Mouse (Mus musculus): ENCODE data around the gene Pum3. TPM values are rescaled to one million over a fixed set of nuclear protein-coding genes. Genes with fewer than 3 reads are reported as not detected.

Pum3 gene
- polyA plus RNA-seq (2014; fragmentation: Nextera tagmentation; extraction: Ambion mirVana), result 83.2 and 87.0 TPM in 2 replicates

- WGBS, result under 1% methylated on average over 40 of the region's 40 CpGs
- DNase-seq (peak; percentile 99), ATAC-seq (ENCODE audit: insufficient read depth) (peak; percentile 97)
- Histone ChIP-seq H3K9ac (peak within 1 kb of the TSS; percentile 69), H3K27me3 (ENCODE audit: insufficient read depth, low read length) (no peaks in the 10 kb centered on the region), H3K4me1 (ENCODE audit: insufficient read depth) (no peaks in the 10 kb centered on the region), H3K27ac (ENCODE audit: low read depth) (peak within 1 kb of the TSS; percentile 93), H3K4me2 (peak within 1 kb of the TSS; percentile 76), H3K4me3 (ENCODE audit: low read depth, low read length) (peak within 1 kb of the TSS; percentile 71), H3K36me3 (ENCODE audit: insufficient read depth) (peaks cover 11% of the 10 kb centered on the region), H3K9me3 (ENCODE audit: low read depth, low read length) (no peaks in the 10 kb centered on the region)
- no peak for TF ChIP-seq CTCF (IDR thresholded peaks at IDR 0.05; ENCODE audit: low read depth)
Measured at GRCm38 (mm10) chr19:27429745-27430251, at the start of gene Pum3. Gene Pum3 (minus strand): TSS chr19:27429825.

GRCm38 (mm10) chr19:27466691-27467090 lies 37.1 kb upstream of the Pum3 start:
- no peaks in the 10 kb centered on the region for H3K4me1 ChIP-seq (ENCODE audit: insufficient read depth)
- no peaks in the 10 kb centered on the region for H3K9me3 ChIP-seq (ENCODE audit: low read depth, low read length)
- no peak overlapping the region for H3K4me2 ChIP-seq
- WGBS, result 61% methylated on average over 4 of the region's 4 CpGs
- no peak overlapping the region for H3K4me3 ChIP-seq (ENCODE audit: low read depth, low read length)
- no peak for TF ChIP-seq CTCF (IDR thresholded peaks at IDR 0.05; ENCODE audit: low read depth)
- ATAC-seq (ENCODE audit: insufficient read depth) (no peak), DNase-seq (no peak)
- H3K27ac ChIP-seq (ENCODE audit: low read depth), result no peak overlapping the region
- H3K27me3 ChIP-seq (ENCODE audit: insufficient read depth, low read length), result no peaks in the 10 kb centered on the region
- no peaks in the 10 kb centered on the region for H3K36me3 ChIP-seq (ENCODE audit: insufficient read depth)
- H3K9ac ChIP-seq, result no peak overlapping the region

GRCm38 (mm10) chr19:27462656-27463055 lies 33.0 kb upstream of the Pum3 start:
- DNase-seq (no peak), ATAC-seq (ENCODE audit: insufficient read depth) (no peak)
- Histone ChIP-seq H3K27ac (ENCODE audit: low read depth) (no peak overlapping the region), H3K4me2 (no peak overlapping the region), H3K4me1 (ENCODE audit: insufficient read depth) (no peaks in the 10 kb centered on the region), H3K9ac (no peak overlapping the region), H3K9me3 (ENCODE audit: low read depth, low read length) (no peaks in the 10 kb centered on the region), H3K4me3 (ENCODE audit: low read depth, low read length) (no peak overlapping the region), H3K36me3 (ENCODE audit: insufficient read depth) (no peaks in the 10 kb centered on the region), H3K27me3 (ENCODE audit: insufficient read depth, low read length) (no peaks in the 10 kb centered on the region)
- no peak for TF ChIP-seq CTCF (IDR thresholded peaks at IDR 0.05; ENCODE audit: low read depth)
- 44% methylated on average over 4 of the region's 4 CpGs for WGBS

GRCm38 (mm10) chr19:27450458-27450857 lies 20.8 kb upstream of the Pum3 start:
- TF ChIP-seq CTCF (IDR thresholded peaks at IDR 0.05; ENCODE audit: low read depth), result peak; percentile 91
- Histone ChIP-seq H3K4me3 (ENCODE audit: low read depth, low read length) (no peak overlapping the region), H3K4me2 (no peak overlapping the region), H3K36me3 (ENCODE audit: insufficient read depth) (no peaks in the 10 kb centered on the region), H3K27ac (ENCODE audit: low read depth) (no peak overlapping the region), H3K4me1 (ENCODE audit: insufficient read depth) (no peaks in the 10 kb centered on the region), H3K9me3 (ENCODE audit: low read depth, low read length) (no peaks in the 10 kb centered on the region), H3K27me3 (ENCODE audit: insufficient read depth, low read length) (no peaks in the 10 kb centered on the region), H3K9ac (no peak overlapping the region)
- no peak; the same call in 1 of the 2 replicates for ATAC-seq (ENCODE audit: insufficient read depth)
- peak; percentile 84 for DNase-seq
- 31% methylated on average over 4 of the region's 4 CpGs for WGBS

- H3K27ac ChIP-seq (ENCODE audit: low read depth), result no peak overlapping the region
- H3K27me3 ChIP-seq (ENCODE audit: insufficient read depth, low read length), result no peaks in the 10 kb centered on the region
- DNase-seq (peak; percentile 85), ATAC-seq (ENCODE audit: insufficient read depth) (no peak)
- no peaks in the 10 kb centered on the region for H3K36me3 ChIP-seq (ENCODE audit: insufficient read depth)
- TF ChIP-seq CTCF (IDR thresholded peaks at IDR 0.05; ENCODE audit: low read depth), result peak; percentile 73
- no peaks in the 10 kb centered on the region for H3K9me3 ChIP-seq (ENCODE audit: low read depth, low read length)
- H3K4me3 ChIP-seq (ENCODE audit: low read depth, low read length), result no peak overlapping the region
- no peak overlapping the region for H3K4me2 ChIP-seq
- no peak overlapping the region for H3K9ac ChIP-seq
- no peaks in the 10 kb centered on the region for H3K4me1 ChIP-seq (ENCODE audit: insufficient read depth)
- 20% methylated on average over 7 of the region's 7 CpGs for WGBS
Measured at GRCm38 (mm10) chr19:27447515-27447914, 17.9 kb upstream of the Pum3 start.

GRCm38 (mm10) chr19:27441106-27441505 lies 11.5 kb upstream of the Pum3 start:
- Histone ChIP-seq H3K4me3 (ENCODE audit: low read depth, low read length) (no peak overlapping the region), H3K4me2 (no peak overlapping the region), H3K36me3 (ENCODE audit: insufficient read depth) (no peaks in the 10 kb centered on the region), H3K27me3 (ENCODE audit: insufficient read depth, low read length) (no peaks in the 10 kb centered on the region), H3K27ac (ENCODE audit: low read depth) (no peak overlapping the region), H3K9ac (no peak overlapping the region), H3K9me3 (ENCODE audit: low read depth, low read length) (no peaks in the 10 kb centered on the region), H3K4me1 (ENCODE audit: insufficient read depth) (no peaks in the 10 kb centered on the region)
- ATAC-seq (ENCODE audit: insufficient read depth) (no peak), DNase-seq (no peak)
- WGBS, result 61% methylated on average over 5 of the region's 5 CpGs
- TF ChIP-seq CTCF (IDR thresholded peaks at IDR 0.05; ENCODE audit: low read depth), result no peak

- no peak for DNase-seq
- Histone ChIP-seq H3K4me3 (ENCODE audit: low read depth, low read length) (no peak overlapping the region), H3K9ac (no peak overlapping the region), H3K4me1 (ENCODE audit: insufficient read depth) (no peaks in the 10 kb centered on the region), H3K36me3 (ENCODE audit: insufficient read depth) (no peaks in the 10 kb centered on the region), H3K9me3 (ENCODE audit: low read depth, low read length) (no peaks in the 10 kb centered on the region), H3K27me3 (ENCODE audit: insufficient read depth, low read length) (no peaks in the 10 kb centered on the region), H3K27ac (ENCODE audit: low read depth) (no peak overlapping the region), H3K4me2 (no peak overlapping the region)
- no peak for TF ChIP-seq CTCF (IDR thresholded peaks at IDR 0.05; ENCODE audit: low read depth)
- ATAC-seq (ENCODE audit: insufficient read depth), result no peak
- WGBS, result 77% methylated on average over 10 of the region's 10 CpGs
Measured at GRCm38 (mm10) chr19:27437982-27438652, 8.5 kb upstream of the Pum3 start.
